Mouse (Mus musculus) neural tube, embryonic 11.5 days (tissue): Measurements from ENCODE around the gene Tmem240. TPM values are rescaled to one million over a fixed set of nuclear protein-coding genes. Genes with fewer than 3 reads are reported as not detected.
A peak's percentile ranks its signal among the peaks of the same experiment; 100 is the strongest.

Source experiments
- ATAC-seq: fragments of 200-750 bp; cut with Nextera tagmentation; 2 replicates; pipeline ENCODE4 v1.8.0; 2017; ENCODE audit warnings: moderate number of reproducible peaks, mild to moderate bottlenecking, moderate TSS enrichment, moderate library complexity; ENCODE audit not compliant: insufficient read depth, low FRiP score, low TSS enrichment
- DNase-seq: peaks from one replicate; pipeline ENCODE4 v3.0.0-alpha.2; 2015; ENCODE audit warnings: low spot score
- H3K27ac ChIP-seq: fragments of 300-500 bp; sonication (generic); 2 replicates; pipeline ENCODE4 v1.5.1; 2014; ENCODE audit warnings: low read depth, mild to moderate bottlenecking, low read length
- H3K27me3 ChIP-seq: fragments of 300-500 bp; sonication (generic); 2 replicates; pipeline ENCODE4 v1.6.1; 2014; ENCODE audit warnings: mild to moderate bottlenecking, low read length, mixed read lengths; ENCODE audit not compliant: control insufficient read depth, insufficient read depth
- H3K36me3 ChIP-seq: fragments of 300-500 bp; sonication (generic); 2 replicates; pipeline ENCODE4 v1.6.1; 2014; ENCODE audit warnings: mild to moderate bottlenecking, low read length, moderate library complexity, mixed read lengths; ENCODE audit not compliant: control insufficient read depth, insufficient read depth
- H3K4me1 ChIP-seq: fragments of 300-500 bp; sonication (generic); 2 replicates; pipeline ENCODE4 v1.6.1; 2014; ENCODE audit warnings: low read length, mixed read lengths; ENCODE audit not compliant: control insufficient read depth, insufficient read depth
- H3K4me2 ChIP-seq: fragments of 300-500 bp; sonication (generic); 2 replicates; pipeline ENCODE4 v1.6.1; 2014; ENCODE audit warnings: low read depth, mild to moderate bottlenecking, moderate library complexity
- H3K4me3 ChIP-seq: fragments of 300-500 bp; sonication (generic); 2 replicates; pipeline ENCODE4 v1.5.1; 2014; ENCODE audit warnings: low read depth, low read length
- H3K9ac ChIP-seq: fragments of 300-500 bp; sonication (generic); 2 replicates; pipeline ENCODE4 v1.6.1; 2014; ENCODE audit warnings: mild to moderate bottlenecking, low read length
- H3K9me3 ChIP-seq: fragments of 300-500 bp; sonication (generic); 2 replicates; pipeline ENCODE4 v1.6.1; 2016; ENCODE audit warnings: low read length; ENCODE audit not compliant: control insufficient read depth
- WGBS: fragments of 180-500 bp; shearing (Covaris S2); extraction: QIAGEN DNeasy Blood & Tissue Kit; methylation state at CpG from one replicate; pipeline ENCODE4 v1.1.7; 2014; 5-methylcytosine and 5-hydroxymethylcytosine counted together
- polyA plus RNA-seq: library from polyadenylated mRNA; unstranded; fragments of >200 nt; fragmentation: Nextera tagmentation; extraction: Ambion mirVana; gene quantifications from 2 replicates; pipeline ENCODE4 v1.2.1, GENCODE M21; 2014

Tmem240 gene
- polyA plus RNA-seq, 1 experiment from 2014 or later: 1.3 TPM

- H3K9ac ChIP-seq: no peak overlapping the region
- no peak overlapping the region for H3K4me3 ChIP-seq
- no peaks in the 10 kb centered on the region for H3K9me3 ChIP-seq
- H3K27me3 ChIP-seq: peaks cover 13% of the 10 kb centered on the region
- no peak for ATAC-seq
- WGBS: 75% methylated on average over 16 of the region's 16 CpGs
- no peak overlapping the region for H3K4me2 ChIP-seq
- no peak for DNase-seq
- H3K4me1 ChIP-seq: no peaks in the 10 kb centered on the region
- no peaks in the 10 kb centered on the region for H3K36me3 ChIP-seq
- no peak overlapping the region for H3K27ac ChIP-seq
These were observed 38.0 kb upstream of the Tmem240 start for GRCm38 (mm10) chr4:155696261-155697255.

- Histone ChIP-seq H3K4me3 (no peak overlapping the region), H3K4me1 (peaks cover 2% of the 10 kb centered on the region; the same call in 1 of the 2 replicates), H3K9me3 (no peaks in the 10 kb centered on the region), H3K36me3 (no peaks in the 10 kb centered on the region), H3K27ac (no peak overlapping the region), H3K9ac (no peak overlapping the region), H3K4me2 (no peak overlapping the region), H3K27me3 (peaks cover 10% of the 10 kb centered on the region)
- ATAC-seq: no peak
- peak; percentile 18 for DNase-seq
These were observed 34.2 kb upstream of the Tmem240 start for GRCm38 (mm10) chr4:155700425-155700824.

DNA sequence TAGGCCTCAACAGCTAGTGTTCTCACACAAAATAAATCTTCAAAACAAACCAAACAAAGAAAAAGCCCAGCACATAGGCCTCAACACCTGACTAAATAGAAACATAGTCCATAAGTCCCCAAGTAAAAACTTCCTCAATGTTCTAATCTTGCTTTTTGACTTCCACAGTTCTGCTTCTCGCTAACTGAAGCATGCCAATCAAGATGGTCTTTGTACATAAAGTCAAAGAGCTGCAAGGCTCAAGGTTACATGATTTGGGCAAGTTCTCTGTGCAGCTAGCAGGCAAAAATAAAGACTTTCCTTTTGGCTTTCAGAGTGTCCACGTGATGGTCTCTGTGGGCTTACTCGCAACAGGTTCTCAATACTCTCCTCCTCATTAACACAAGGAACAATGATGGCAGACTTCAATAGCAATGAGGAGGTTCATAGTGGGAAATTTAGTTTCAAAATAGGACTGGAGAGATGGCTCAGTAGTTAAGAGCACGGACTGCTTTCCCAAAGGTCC lies 31.1 kb upstream of the Tmem240 start:
- no peak overlapping the region for H3K4me2 ChIP-seq
- DNase-seq (no peak), ATAC-seq (no peak)
- H3K36me3 ChIP-seq: no peaks in the 10 kb centered on the region
- no peaks in the 10 kb centered on the region for H3K27me3 ChIP-seq
- WGBS: 95% methylated on average over 4 of the region's 4 CpGs
- no peak overlapping the region for H3K27ac ChIP-seq
- no peak overlapping the region for H3K4me3 ChIP-seq
- H3K9me3 ChIP-seq: no peaks in the 10 kb centered on the region
- peaks cover 9% of the 10 kb centered on the region for H3K4me1 ChIP-seq
- H3K9ac ChIP-seq: no peak overlapping the region

GRCm38 (mm10) chr4:155704721-155705591 lies 29.6 kb upstream of the Tmem240 start, which contains the start of gene Ssu72:
TSS of gene Ssu72 (plus strand) at chr4:155704800.
- under 1% methylated on average over 83 of the region's 83 CpGs for WGBS
- DNase-seq: peak; percentile 98
- Histone ChIP-seq H3K27me3 (no peaks in the 10 kb centered on the region), H3K4me2 (peak within 1 kb of the TSS; percentile 64), H3K4me1 (peaks cover 9% of the 10 kb centered on the region), H3K27ac (peak within 1 kb of the TSS; percentile 91), H3K9me3 (no peaks in the 10 kb centered on the region), H3K4me3 (peak within 1 kb of the TSS; percentile 71), H3K36me3 (no peaks in the 10 kb centered on the region), H3K9ac (peak within 1 kb of the TSS; percentile 71)
- peak; percentile 97 for ATAC-seq

GRCm38 (mm10) chr4:155705592-155705929 lies 29.0 kb upstream of the Tmem240 start:
- Histone ChIP-seq H3K4me3 (peak overlapping the region; percentile 71), H3K4me1 (peaks cover 9% of the 10 kb centered on the region), H3K36me3 (no peaks in the 10 kb centered on the region), H3K27me3 (no peaks in the 10 kb centered on the region), H3K9ac (peak overlapping the region; percentile 71), H3K9me3 (no peaks in the 10 kb centered on the region), H3K27ac (peak overlapping the region; percentile 91), H3K4me2 (peak overlapping the region; percentile 64)
- 0% methylated on average over 19 of the region's 19 CpGs for WGBS
- DNase-seq (no peak), ATAC-seq (no peak)

- H3K27ac ChIP-seq: no peak overlapping the region
- H3K9ac ChIP-seq: no peak overlapping the region
- 84% methylated on average over 2 of the region's 2 CpGs for WGBS
- no peak overlapping the region for H3K4me2 ChIP-seq
- H3K4me1 ChIP-seq: peaks cover 9% of the 10 kb centered on the region
- ATAC-seq: no peak
- no peaks in the 10 kb centered on the region for H3K36me3 ChIP-seq
- H3K4me3 ChIP-seq: no peak overlapping the region
- no peaks in the 10 kb centered on the region for H3K27me3 ChIP-seq
- DNase-seq: no peak
- H3K9me3 ChIP-seq: no peaks in the 10 kb centered on the region
These were observed 26.0 kb upstream of the Tmem240 start for GRCm38 (mm10) chr4:155708582-155708981.

- no peaks in the 10 kb centered on the region for H3K9me3 ChIP-seq
- H3K9ac ChIP-seq: no peak overlapping the region
- H3K27ac ChIP-seq: no peak overlapping the region
- peaks cover 9% of the 10 kb centered on the region for H3K4me1 ChIP-seq
- no peak overlapping the region for H3K4me2 ChIP-seq
- H3K36me3 ChIP-seq: no peaks in the 10 kb centered on the region
- DNase-seq: no peak
- no peaks in the 10 kb centered on the region for H3K27me3 ChIP-seq
- ATAC-seq: no peak
- H3K4me3 ChIP-seq: no peak overlapping the region
These were observed 25.6 kb upstream of the Tmem240 start for GRCm38 (mm10) chr4:155708988-155709387.

GRCm38 (mm10) chr4:155710521-155711252 lies 23.9 kb upstream of the Tmem240 start:
- no peaks in the 10 kb centered on the region for H3K27me3 ChIP-seq
- no peaks in the 10 kb centered on the region for H3K9me3 ChIP-seq
- no peak for DNase-seq
- 72% methylated on average over 6 of the region's 6 CpGs for WGBS
- no peak overlapping the region for H3K9ac ChIP-seq
- H3K4me1 ChIP-seq: peaks cover 6% of the 10 kb centered on the region
- no peak overlapping the region for H3K27ac ChIP-seq
- no peak for ATAC-seq
- H3K4me3 ChIP-seq: no peak overlapping the region
- H3K36me3 ChIP-seq: peaks cover 5% of the 10 kb centered on the region; the same call in 1 of the 2 replicates
- H3K4me2 ChIP-seq: no peak overlapping the region
